Mouse (Mus musculus) CD4-positive, CD25-positive, alpha-beta regulatory T cell, adult 2 months (primary cell): ENCODE data around the gene Gpr146.

Source experiments
- DNase-seq: peaks from one replicate; pipeline ENCODE4 v3.0.0-alpha.2; 2012; ENCODE audit warnings: low read depth, low spot score

Gpr146 gene

GRCm38 (mm10) chr5:139355235-139355772, 22.2 kb upstream of the Gpr146 start:
- DNase-seq: peak; percentile 84

- peak; percentile 64 for DNase-seq
Measured at GRCm38 (mm10) chr5:139358653-139359052, 18.8 kb upstream of the Gpr146 start.

- no peak for DNase-seq
Measured at GRCm38 (mm10) chr5:139359244-139359643, 18.3 kb upstream of the Gpr146 start.

GRCm38 (mm10) chr5:139363858-139364257, 13.6 kb upstream of the Gpr146 start:
- no peak for DNase-seq

- DNase-seq: peak; percentile 90
Measured at GRCm38 (mm10) chr5:139364260-139364910, 13.1 kb upstream of the Gpr146 start.

GRCm38 (mm10) chr5:139364911-139365571, 12.5 kb upstream of the Gpr146 start:
- no peak for DNase-seq

- no peak for DNase-seq
Measured at GRCm38 (mm10) chr5:139365827-139366226, 11.7 kb upstream of the Gpr146 start.

- DNase-seq: no peak
Measured at GRCm38 (mm10) chr5:139366484-139366883, 11.0 kb upstream of the Gpr146 start.

- DNase-seq: peak; percentile 34
Measured at GRCm38 (mm10) chr5:139367884-139368458, 9.5 kb upstream of the Gpr146 start.

- no peak for DNase-seq
Measured at GRCm38 (mm10) chr5:139368638-139369320, 8.7 kb upstream of the Gpr146 start.

GRCm38 (mm10) chr5:139370336-139370735, 7.2 kb upstream of the Gpr146 start:
- no peak for DNase-seq

GRCm38 (mm10) chr5:139371118-139371517, 6.4 kb upstream of the Gpr146 start:
- DNase-seq: no peak

GRCm38 (mm10) chr5:139371631-139372401, 5.7 kb upstream of the Gpr146 start:
- DNase-seq: peak; percentile 94

- DNase-seq: no peak
Measured at GRCm38 (mm10) chr5:139373126-139373525, 4.4 kb upstream of the Gpr146 start.

GRCm38 (mm10) chr5:139373889-139374444, 3.5 kb upstream of the Gpr146 start:
- no peak for DNase-seq

- DNase-seq: no peak
Measured at GRCm38 (mm10) chr5:139374841-139375240, 2.7 kb upstream of the Gpr146 start.

- DNase-seq: no peak
Measured at GRCm38 (mm10) chr5:139378271-139378556, 717 bp downstream of the Gpr146 start.

GRCm38 (mm10) chr5:139378986-139379629, 1.6 kb downstream of the Gpr146 start:
- DNase-seq: no peak

- peak; percentile 34 for DNase-seq
Measured at GRCm38 (mm10) chr5:139379771-139380384, 2.4 kb downstream of the Gpr146 start.
